Mouse (Mus musculus): ENCODE measurements around the gene Ddah1.

- TF ChIP-seq CTCF (IDR thresholded peaks at IDR 0.05) (no peak), EP300 (IDR thresholded peaks at IDR 0.05; ENCODE audit: insufficient read depth, low read depth, low read length) (no peak)
These were observed 148.1 kb downstream of the Ddah1 start for GRCm38 (mm10) chr3:145906582-145906981.
